Mouse (Mus musculus) MEL-GATA-1-ER (cell line): ENCODE measurements around the gene Sgf29.

Experiments
- DNase-seq: peaks from one replicate; pipeline ENCODE4 v3.0.0-alpha.2; 2012; ENCODE audit warnings: low read depth; ENCODE audit errors: extremely low read depth

Sgf29 gene

GRCm38 (mm10) chr7:126649231-126650051, at the start of gene Sgf29:
Gene Sgf29 (plus strand): TSS chr7:126649309.
- DNase-seq, result peak; percentile 86

DNA sequence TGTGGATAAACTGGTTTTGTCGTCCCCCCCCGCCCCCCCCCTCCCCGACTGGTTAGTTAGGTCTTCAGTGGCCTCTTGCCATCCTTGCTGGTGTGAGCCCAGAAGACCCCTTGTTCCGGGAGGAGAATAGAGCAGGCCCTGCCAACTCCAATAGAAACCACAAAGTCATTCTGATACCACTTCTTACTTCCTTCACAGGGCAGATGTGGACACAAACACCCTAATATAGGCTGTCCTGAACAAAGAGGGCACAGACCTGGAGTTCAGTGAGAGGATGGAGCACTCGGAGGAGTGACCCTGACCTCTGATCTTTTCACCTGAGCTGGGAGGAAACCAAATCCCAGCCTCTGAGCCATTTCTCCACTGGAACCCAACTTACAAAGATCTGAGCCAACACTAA, 47.2 kb upstream of the Sgf29 start:
- DNase-seq, result no peak

GRCm38 (mm10) chr7:126602650-126603049, 46.5 kb upstream of the Sgf29 start:
- no peak for DNase-seq

- no peak for DNase-seq
Measured at GRCm38 (mm10) chr7:126606611-126607010, 42.5 kb upstream of the Sgf29 start.

GRCm38 (mm10) chr7:126607064-126607463, 42.0 kb upstream of the Sgf29 start:
- DNase-seq, result no peak

DNA sequence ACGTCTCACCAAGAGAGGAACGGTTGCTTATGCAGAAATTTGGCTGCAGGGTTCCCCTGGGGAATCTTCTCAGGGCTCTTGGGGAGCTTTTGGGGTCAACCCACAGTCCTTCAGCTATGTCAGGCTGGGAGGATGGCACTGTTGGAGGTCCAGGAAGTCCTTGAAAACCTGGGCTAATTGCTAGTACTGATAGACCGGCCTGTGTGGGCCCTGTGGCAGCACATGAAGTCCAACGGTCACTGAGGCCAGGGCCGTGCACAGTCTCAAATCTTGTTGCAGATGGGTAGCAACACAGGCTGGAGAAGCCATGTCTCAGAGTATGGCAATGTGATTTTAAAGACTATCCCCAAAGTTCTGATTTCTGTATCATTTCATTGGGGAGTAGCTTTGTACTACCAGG, 41.3 kb upstream of the Sgf29 start:
- DNase-seq, result no peak

DNA sequence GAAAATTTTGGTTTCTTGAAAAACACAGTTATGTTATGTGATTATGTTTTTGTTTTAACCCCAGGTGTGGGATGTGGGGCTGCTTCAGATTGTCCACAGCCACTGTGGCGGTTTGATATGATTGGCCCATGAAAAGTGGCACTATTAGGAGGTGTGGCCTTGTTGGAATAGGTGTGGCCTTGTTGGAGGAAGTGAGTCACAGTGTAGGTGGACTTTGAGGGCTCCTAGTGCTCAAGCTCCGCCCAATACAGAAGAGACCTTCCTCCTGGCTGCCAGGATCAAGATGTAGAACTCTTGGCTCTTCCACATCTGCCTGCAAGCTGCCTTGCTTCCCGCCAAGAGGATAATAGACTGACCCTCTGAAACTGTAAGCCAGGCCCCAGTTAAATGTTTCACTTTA, 36.4 kb upstream of the Sgf29 start:
- no peak for DNase-seq

- DNase-seq, result no peak
Measured at GRCm38 (mm10) chr7:126616707-126617106, 32.4 kb upstream of the Sgf29 start.

- no peak for DNase-seq
Measured at GRCm38 (mm10) chr7:126619559-126620275, 29.4 kb upstream of the Sgf29 start.

DNA sequence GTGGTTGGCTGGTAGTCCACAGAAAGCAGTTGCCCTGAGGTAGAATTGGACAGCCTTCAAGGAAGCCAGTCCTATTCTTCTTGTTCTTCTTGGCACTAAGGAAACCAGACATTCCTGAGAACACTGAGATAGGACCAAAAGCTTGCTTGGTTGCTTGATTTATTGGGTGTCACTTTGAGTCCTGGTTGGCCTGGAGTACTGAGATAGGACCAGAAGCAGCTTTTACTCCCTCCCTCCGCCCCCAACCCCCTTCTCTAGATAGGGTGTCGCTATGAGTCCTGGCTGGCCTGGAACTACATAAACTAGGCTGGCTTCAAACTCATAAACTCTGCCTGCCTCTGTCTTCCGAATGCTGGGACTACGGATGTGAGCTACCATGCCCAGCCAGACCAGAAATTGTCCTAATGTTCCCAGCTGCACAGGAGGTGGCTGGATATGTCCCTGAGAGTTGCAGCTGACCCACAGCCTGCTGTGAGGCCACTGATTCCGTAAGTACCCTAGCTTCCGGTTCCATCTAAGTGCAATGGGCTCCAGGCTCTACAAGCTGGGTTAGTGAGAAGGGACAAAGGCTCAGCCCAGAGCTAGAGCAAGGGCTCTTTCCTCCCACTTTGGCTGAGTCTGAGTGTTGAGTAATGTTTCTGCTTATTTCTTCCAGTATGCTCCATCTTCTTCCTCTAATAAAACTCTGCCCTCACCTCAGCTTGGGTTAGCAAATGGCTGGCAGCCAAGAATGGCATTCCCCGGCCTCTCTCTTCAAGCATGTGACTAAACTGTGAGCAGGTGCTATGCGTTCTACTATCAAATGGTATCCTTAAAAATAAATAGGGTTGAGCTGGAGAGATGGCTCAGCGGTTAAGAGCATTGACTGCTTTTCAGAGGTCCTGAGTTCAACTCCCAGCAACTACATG, 27.4 kb upstream of the Sgf29 start:
- peak; percentile 89 for DNase-seq

GRCm38 (mm10) chr7:126623381-126623780, 25.7 kb upstream of the Sgf29 start:
- peak; percentile 50 for DNase-seq

DNA sequence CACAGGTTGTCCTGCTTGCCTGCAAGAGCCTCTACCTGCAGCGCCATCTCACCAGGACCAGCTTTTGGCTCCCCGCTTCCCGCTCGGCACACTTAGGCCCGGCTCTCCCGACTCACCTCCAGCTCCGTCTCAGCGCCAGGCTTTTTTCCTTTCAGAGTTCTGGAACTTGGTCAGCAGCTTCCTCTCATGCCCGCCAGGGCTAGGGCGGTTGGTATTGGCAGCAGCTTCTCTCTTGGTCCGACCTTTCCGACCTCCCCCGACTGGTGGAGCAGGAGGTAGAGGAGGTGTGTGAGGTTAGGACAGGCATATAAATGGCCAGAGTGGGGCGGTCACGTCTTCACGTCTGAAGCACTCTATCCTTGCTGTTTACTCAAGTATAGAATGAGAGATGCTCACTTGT, 24.3 kb upstream of the Sgf29 start:
- DNase-seq, result no peak

GRCm38 (mm10) chr7:126625369-126625768, 23.7 kb upstream of the Sgf29 start:
- DNase-seq, result peak; percentile 71

DNA sequence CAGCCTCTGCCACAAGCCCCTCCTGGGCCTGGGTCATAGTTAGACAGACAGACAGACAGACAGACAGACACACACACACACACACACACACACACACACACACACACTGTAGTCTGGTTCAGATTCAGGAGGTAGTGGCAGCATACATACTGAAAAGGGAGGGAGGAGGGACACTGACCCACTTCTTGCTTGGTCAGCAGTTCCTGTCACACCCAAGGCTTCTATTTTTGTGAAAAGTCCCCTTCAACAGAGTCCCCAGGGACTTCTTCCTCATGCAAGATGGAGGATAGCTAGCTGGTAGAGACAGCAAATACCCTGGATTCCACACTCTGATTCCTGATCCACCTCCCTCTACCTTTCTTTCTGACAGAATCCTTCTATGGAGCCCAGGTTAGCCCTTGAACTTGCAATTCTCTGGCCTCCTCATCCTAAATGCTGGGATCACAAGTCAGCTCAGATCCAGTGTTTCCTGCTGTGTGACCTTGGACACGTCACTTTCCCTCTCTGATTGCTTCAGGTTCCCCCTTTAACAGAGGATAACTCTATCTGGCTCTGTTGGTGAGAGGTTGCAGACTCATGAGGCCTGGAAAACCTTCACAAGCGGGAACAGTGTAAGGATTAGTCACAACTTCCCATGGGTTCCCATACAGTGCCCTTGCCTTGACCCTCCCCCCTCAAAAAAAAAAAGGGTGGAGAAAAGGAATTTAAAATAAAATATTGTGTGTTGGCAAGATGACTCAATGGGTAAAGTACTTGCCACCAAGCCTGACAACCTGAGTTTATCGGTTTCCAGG, 23.1 kb upstream of the Sgf29 start:
- no peak for DNase-seq

- DNase-seq, result no peak
Measured at GRCm38 (mm10) chr7:126628111-126628510, 21.0 kb upstream of the Sgf29 start.

DNA sequence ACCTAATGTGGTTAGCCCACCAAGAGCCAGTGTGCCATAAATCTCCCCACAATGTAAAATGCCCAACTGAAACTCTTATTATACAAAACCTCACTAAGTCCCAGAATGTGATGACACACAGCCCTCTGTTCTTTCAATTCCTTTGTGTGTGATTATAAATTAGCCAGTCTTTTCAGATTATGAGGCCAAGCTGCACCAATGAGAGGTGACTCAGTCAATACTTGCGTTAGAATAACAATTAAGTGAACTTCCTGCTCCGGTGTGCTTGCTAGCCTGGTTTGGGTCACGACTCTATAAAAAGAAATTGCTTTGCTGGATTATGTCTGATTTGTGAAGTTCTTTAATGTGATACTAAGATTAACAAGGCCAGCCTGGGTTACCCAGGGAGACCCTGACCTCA, 19.2 kb upstream of the Sgf29 start:
- DNase-seq, result no peak

DNA sequence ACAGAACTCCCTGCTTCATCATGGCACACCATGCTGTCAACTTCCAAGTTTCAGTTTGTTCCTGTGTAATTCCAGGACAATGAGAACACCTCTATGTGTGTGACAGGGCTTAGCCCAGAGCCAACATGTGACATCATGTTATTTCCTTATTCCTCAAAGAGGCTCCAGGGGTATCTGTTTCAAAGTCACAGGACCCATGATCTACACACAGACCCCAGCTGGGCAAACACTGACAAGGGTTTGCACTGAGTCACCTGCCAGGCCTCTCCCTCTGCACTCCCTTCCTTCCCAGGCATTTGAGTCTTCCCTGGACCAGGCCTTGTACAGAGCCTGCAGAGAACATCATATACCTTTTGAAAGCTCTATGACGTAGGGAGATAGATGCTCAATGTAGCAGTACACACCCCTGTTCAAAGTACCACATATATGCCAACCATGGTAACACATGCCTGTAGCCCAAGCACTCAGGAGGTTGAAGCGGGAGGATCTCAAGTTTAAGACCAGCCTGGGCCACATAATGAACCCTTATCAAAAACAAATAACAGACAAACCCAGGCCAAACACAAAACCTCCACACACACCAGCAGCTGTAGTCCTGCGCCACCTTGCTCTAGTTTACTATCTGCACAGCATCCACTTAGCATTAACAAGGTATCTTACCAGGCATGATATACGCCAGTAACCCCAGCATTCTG, 18.1 kb upstream of the Sgf29 start, which contains the start of gene Nupr1:
Nupr1 (minus strand) TSS at position 38 of the 695 bp plus-strand sequence.
- no peak for DNase-seq

- no peak for DNase-seq
Measured at GRCm38 (mm10) chr7:126632478-126632877, 16.6 kb upstream of the Sgf29 start.

GRCm38 (mm10) chr7:126635375-126635774, 13.7 kb upstream of the Sgf29 start:
- DNase-seq, result no peak
